Mouse (Mus musculus) Muller cell, postnatal 12 days (primary cell): ENCODE results near the gene Vav1.

Source experiments
- DNase-seq: peaks from one replicate; pipeline ENCODE4 v3.0.0-alpha.2; 2015; ENCODE audit errors: inconsistent ontology term

The Vav1 gene

DNA sequence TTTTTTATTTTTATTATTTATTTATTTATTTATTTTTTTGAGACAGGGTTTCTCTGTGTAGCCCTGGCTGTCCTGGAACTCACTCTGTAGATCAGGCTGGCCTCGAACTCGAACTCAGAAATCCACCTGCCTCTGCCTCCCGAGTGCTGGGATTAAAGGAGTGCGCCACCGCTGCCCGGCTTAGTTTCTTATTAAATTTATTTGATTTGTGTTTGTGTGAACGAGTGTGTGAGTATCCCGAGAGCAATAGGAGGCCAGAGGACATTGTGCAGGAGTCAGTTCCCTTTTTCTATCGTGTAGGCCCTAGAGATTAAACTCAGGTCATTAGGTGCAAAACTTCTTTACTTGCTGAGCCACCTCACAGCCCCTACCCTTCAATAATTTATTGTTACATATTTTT lies 56.3 kb downstream of the Vav1 start:
- peak; percentile 3 for DNase-seq

DNA sequence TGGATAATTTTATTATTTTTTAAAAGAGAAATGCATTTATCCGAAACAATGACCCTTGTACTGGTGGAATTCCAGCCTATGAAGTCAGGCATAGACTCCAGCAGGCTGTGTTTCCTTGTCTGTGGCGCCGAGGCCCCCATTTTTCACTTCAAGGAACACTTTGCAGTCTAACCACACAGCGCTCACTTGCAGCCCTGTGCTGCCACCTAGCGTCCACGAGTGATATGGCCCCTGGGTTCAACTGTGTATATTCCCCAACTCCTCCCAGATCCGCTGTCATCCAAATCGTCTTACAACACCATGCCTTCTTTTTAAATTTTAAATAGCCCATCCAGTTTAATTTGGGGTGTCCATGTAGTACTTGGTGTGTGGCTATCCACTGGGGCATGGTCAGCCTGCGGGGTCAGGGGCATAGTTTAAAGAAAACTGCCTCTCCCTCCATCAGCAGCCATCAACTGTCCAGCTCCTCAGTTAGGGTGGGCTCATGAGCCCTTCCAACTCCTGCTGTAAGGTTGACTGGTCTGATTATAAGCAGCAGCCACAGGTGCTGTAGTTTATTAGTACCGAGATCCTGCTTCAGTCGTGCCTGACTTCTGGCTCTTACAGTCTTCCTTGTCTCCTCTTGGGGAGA lies 56.9 kb downstream of the Vav1 start:
- DNase-seq = peak; percentile 82

DNA sequence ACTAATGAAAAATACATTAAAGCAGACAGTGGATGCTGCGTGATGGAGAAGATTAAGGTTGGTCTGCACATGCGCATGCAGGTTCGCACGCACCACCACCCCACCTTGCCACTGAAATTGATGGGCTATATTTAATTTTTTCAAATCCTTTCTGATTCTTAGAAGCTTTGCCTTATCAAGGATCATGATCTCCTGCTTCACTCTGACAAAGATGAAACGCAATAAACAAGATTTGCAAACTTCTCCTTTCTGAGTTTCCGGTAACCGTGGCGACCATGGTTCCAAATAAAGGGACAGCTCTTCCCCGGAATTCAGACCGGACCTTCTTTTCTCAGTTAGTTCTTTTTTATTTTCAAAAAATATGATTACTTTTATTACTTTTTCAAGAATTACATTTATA lies 59.1 kb downstream of the Vav1 start:
- no peak for DNase-seq

DNA sequence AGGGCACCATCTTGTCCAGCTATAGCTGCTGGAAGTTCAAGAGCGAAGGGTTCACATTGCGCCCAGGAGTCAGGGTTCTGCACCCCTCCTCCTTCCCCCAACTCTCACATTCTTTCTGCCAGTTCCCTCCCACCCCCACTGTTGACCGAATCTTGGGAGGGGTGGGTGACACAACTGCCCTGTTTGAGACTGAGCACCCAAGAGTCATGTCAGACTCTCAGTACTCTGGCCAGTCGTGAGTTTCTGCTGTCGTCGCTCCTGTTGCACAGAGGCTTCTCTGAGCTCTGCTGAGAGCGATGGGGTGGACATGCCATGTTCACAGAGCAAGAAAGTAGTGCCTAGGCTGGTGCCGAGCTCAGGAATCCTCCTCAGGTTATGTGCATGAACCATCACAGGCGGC lies 60.4 kb downstream of the Vav1 start:
- no peak for DNase-seq

DNA sequence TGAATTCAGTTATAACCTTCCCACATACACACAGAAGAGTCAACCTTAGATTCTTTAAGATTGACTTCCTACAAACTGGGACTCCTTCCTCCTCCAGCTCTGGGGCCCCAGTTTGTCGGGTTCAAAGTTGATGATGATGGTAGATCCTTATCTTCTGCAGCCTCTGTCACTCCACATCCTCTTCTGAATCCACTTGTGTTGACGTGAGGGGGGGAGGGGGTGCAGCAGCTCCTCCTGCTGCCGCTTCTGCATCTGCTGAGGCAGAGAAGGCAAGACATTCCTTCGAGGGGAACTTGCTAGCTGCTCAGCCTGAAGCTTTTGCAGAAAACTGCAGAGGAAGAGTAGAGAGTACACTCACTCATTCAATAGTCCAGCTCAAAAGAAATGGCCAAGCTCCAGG lies 62.7 kb downstream of the Vav1 start:
- DNase-seq = no peak

DNA sequence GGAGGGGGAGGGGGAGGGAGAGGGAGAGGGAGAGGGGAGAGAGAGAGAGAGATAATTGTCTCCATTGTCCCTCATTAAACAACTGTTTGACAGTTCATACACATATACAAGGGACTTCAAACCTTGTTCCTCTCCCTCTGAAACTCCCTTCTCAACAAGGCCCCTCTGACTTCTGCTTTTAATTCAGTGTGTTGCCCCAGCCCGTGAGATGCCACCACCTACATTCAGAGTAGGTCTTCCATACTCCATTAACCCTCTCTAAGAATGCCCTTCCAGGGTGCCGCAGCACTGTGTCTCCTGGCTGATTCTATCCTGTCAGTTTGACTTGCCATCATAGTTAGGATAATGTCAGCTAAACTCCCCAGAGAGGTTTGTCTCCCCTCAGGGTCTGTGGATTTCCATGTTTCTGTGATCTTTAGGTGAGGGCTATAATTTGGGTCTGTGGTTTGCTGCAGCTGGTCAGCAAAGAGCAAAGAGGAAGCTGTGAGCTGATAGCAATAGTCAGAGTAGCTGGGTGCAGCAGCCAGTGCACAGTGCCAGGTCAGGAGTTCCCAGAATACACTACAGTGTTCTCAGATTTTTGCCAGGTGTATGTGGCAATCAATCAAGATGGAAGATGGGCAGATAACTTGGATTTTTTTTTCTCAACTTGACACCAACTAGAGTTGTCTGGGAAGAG lies 65.3 kb downstream of the Vav1 start:
- DNase-seq = no peak

DNA sequence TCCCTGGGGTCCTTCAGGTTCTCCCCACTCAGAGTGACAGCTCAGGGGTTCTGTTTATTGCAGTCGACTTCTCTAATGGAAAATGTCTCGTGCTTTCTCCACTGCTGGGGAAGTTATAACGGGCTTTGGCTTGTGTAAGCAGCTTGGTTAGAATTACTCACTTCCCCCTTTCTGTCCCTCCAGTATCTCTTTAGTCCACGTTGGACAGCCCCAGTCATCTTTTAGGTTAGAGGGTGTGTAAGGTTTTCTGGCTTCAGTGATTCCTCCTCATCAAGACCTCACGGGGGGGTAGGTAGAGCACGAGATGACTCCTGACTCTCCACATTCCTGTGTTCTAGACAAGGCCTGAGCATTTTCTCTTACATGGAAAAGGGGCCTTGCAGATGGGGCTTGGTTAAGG lies 68.1 kb downstream of the Vav1 start:
- no peak for DNase-seq

DNA sequence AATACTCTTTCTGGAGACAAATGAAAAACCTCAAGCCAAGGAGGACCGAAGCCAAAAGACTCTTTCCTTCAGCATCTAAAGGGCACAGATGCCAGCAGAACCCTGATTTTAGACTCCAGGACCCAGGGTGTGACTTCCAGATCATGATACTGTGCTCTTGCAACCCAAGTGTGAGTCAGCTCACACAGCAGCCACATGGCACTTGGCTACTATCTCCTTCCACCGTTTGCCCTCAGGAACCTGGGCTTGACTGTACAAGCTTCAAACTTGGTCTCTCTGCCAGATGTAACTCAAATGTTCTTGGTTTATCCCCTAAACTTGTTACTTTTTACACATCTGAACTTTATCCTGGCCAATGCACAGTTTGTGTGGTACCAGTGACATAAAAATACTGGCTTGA lies 68.9 kb downstream of the Vav1 start:
- DNase-seq = no peak

DNA sequence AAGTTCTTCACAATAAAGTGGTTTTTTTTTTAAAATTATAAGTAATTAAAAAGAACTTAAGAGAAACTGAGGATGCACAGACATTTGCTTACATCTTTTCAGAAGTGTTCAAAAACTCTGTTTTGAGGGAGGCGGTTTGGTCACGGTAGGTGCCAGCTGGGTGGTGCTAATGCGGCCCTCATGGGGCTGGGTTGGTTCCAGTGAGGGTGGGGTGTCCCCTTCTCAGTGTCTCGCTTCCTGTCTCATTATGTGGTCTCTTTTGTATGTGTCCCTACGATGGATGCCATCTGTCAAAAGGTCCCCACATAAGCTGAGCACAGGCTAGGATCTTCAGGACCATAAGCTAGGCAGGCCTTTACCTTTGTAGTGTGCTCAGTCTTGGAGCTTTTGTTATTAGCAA lies 70.2 kb downstream of the Vav1 start:
- no peak for DNase-seq

DNA sequence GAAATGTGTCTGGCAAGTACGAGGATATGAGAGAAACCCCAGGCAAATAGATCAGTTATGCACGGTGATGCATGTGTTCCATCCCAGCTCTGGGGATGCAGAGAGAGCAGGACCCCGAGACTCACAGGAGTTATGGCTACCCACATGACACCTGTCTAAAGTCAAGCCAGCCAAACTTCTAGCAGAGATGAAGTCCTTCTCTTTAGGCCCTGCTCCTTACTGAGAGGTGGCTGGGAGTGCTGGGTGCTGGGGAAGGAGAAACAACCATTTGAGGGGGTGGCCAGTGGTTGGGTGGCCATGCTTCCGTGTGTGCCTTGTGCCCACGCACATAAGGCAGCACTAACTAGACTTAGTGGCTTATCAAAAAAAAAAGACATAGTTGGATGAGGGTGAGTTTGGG lies 71.3 kb downstream of the Vav1 start:
- DNase-seq = no peak

DNA sequence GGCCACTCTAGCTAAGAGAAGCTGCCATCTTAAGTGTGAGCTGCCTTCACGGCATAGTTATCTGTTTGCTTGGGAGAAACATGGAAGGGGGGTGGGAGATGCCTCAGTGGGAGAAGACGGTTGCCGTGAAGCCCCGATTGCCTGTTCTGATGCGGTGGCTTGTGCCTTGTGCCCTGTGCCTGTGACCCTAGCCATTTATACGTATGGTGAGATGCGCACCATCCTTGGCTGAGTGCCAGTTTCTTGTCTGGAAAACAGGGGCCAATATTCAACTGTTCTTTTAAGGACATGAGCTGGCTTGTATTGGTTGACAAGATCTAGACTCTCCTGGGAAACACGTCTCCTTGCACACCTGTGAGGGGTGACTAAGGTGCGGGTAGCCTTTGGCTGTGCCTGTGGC lies 72.2 kb downstream of the Vav1 start:
- no peak for DNase-seq

DNA sequence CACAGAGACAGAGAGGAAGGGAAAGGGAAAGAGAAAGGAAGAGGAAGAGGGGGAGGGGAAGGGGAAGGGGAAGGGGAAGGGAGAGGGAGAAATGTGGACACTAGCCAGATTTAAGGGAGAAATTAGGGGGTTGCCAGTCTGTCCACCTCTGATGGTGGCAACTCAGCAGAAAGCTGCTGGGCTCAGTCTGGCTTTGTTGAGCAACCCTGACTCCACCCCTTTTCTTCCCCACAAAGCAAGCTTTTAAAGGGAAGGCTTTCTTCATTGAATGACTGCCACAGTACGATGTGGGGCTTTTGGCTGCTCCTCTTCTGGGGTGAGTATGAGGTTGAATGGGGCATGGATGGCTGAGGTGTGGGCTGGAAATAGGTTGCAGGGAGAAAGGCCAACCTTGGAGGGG lies 79.5 kb downstream of the Vav1 start, which contains the start of gene Adgre1:
Adgre1 (plus strand) TSS at position 251 of the 400 bp plus-strand sequence.
- DNase-seq = no peak

DNA sequence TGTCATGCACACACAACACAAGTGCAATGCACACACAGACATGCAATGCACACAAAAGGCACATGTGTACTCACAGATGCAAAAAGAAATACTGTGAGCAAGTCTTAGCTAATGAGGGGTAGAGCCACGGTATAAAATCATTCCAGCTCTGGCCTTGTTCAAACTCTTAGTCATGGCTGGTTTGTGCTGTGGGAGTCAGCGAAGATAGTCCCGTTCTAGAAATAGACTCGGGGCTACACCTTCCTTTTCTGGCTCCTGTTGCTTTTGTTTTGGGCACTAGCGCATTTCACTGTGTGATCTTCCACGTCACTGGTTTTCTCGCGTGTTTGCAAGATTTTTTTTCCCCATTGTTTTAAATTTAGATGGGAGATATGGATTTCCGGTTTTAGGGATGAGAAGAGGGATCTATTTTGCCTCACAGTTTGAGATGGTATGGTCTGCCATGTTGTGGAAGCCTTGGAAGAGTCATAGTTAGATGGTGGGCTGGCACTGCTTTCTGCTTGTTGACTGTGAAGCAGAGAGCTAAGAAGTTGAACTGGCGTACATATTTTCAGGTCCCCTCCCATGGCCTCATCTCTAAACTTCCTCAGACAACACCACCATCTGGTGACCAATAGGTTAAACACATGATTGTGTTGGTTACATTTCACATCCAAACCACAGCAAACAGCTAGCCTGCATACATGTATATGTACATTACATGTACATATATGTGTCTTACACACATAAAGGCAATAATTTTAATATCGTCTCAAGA lies 80.8 kb downstream of the Vav1 start:
- no peak for DNase-seq
